Mouse (Mus musculus) bone marrow macrophage, adult 2 months (primary cell): ENCODE data around the gene Nlrc5.

Source experiments
- CTCF ChIP-seq: IDR thresholded peaks from 2 replicates; pipeline ENCODE4 v1.5.1; 2012; ENCODE audit warnings: low read depth, mild to moderate bottlenecking, low read length, moderate library complexity
- POLR2A ChIP-seq: IDR thresholded peaks from 2 replicates; pipeline ENCODE4 v1.6.1; 2012; ENCODE audit warnings: mild to moderate bottlenecking, low read depth, low read length, borderline replicate concordance

- TF ChIP-seq POLR2A (no peak), CTCF (no peak)
Measured at GRCm38 (mm10) chr8:94390429-94390828, 43.7 kb upstream of the Nlrc5 start.
